Mouse (Mus musculus): ENCODE measurements around the gene Clcn3. TPM values are rescaled to one million over a fixed set of nuclear protein-coding genes. Genes with fewer than 3 reads are reported as not detected.
A peak's percentile ranks its signal among the peaks of the same experiment; 100 is the strongest.

The Clcn3 gene
- polyA plus RNA-seq, 1 experiment: 27.0 TPM

DNA sequence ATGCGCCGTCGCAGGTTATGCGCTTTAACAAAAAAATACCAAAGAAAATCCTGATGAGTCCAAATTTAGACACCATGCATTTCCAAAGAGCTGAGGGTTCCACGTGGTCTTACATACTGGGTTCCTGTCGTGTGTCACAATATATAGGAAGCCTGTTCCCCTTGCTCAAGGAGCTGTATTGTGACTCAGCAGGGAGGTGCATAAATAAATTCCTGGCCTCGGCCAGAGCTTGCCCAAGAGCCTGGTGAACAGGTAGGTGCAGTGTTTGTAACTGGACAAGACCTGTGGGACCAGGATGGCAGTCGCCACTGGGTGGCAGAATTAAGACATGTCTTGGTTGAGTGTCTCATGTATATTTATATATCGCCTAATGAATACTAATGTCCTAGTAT, 584 bp upstream of the Clcn3 start:
- WGBS: 5% methylated on average over 9 of the region's 9 CpGs
- H3K36me3 ChIP-seq (ENCODE audit: control insufficient read depth, insufficient read depth, low read length): no peaks in the 10 kb centered on the region
- peak overlapping the region; percentile 52 for H3K27ac ChIP-seq (ENCODE audit: insufficient read depth, low read depth, low read length)
- H3K4me1 ChIP-seq (ENCODE audit: control insufficient read depth, insufficient read depth, low read length): peaks cover 9% of the 10 kb centered on the region; the same call in 1 of the 2 replicates
- H3K27me3 ChIP-seq (replicated peaks; ENCODE audit: control insufficient read depth, insufficient read depth, low read length): no peaks in the 10 kb centered on the region
- DNase-seq: peak; percentile 88
- H3K4me3 ChIP-seq (ENCODE audit: insufficient read depth, low read depth, low read length): peak overlapping the region; percentile 60
- peak; percentile 71 for TF ChIP-seq CTCF (conservative IDR thresholded peaks at IDR 0.05; ENCODE audit: insufficient read depth, insufficient read length, low read depth, low read length)
- TF ChIP-seq POLR2A (IDR thresholded peaks at IDR 0.05; ENCODE audit: low read depth, low read length): no peak

- WGBS: 6% methylated on average over 1 of the region's 1 CpGs
- Histone ChIP-seq H3K27ac (ENCODE audit: insufficient read depth, low read depth, low read length) (no peak overlapping the region), H3K36me3 (ENCODE audit: control insufficient read depth, insufficient read depth, low read length) (no peaks in the 10 kb centered on the region), H3K4me3 (ENCODE audit: insufficient read depth, low read depth, low read length) (no peak overlapping the region), H3K27me3 (replicated peaks; ENCODE audit: control insufficient read depth, insufficient read depth, low read length) (no peaks in the 10 kb centered on the region), H3K4me1 (ENCODE audit: control insufficient read depth, insufficient read depth, low read length) (peaks cover 21% of the 10 kb centered on the region)
- TF ChIP-seq POLR2A (IDR thresholded peaks at IDR 0.05; ENCODE audit: low read depth, low read length): no peak
- TF ChIP-seq CTCF (conservative IDR thresholded peaks at IDR 0.05; ENCODE audit: insufficient read depth, insufficient read length, low read depth, low read length): no peak
- peak; percentile 44 for DNase-seq
Measured at GRCm38 (mm10) chr8:60981388-60981787, 1.7 kb downstream of the Clcn3 start.

DNA sequence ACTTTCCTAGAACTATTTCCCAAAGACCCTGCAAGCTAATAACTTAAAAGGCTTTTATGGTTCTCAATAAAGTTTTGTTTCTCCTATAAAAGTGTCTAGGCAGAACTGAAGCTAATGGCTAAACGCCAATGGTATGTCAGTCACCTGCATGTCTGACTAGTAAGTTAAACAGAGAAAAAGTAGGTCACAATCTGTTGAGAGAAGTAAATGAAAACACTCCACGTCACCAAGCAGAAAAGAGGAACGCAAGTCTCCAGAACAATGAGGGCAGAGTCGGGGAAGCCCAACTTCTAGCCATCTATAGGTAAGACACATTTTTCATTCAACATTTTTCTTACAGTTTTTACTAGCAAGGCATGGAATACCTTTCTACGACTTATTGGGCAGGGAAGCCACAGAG, 4.6 kb downstream of the Clcn3 start:
- TF ChIP-seq POLR2A (IDR thresholded peaks at IDR 0.05; ENCODE audit: low read depth, low read length) (no peak), CTCF (conservative IDR thresholded peaks at IDR 0.05; ENCODE audit: insufficient read depth, insufficient read length, low read depth, low read length) (no peak)
- Histone ChIP-seq H3K4me3 (ENCODE audit: insufficient read depth, low read depth, low read length) (no peak overlapping the region), H3K36me3 (ENCODE audit: control insufficient read depth, insufficient read depth, low read length) (no peaks in the 10 kb centered on the region), H3K27ac (ENCODE audit: insufficient read depth, low read depth, low read length) (no peak overlapping the region), H3K27me3 (replicated peaks; ENCODE audit: control insufficient read depth, insufficient read depth, low read length) (no peaks in the 10 kb centered on the region), H3K4me1 (ENCODE audit: control insufficient read depth, insufficient read depth, low read length) (peaks cover 22% of the 10 kb centered on the region)
- peak; percentile 33 for DNase-seq
- 38% methylated on average over 5 of the region's 5 CpGs for WGBS

DNA sequence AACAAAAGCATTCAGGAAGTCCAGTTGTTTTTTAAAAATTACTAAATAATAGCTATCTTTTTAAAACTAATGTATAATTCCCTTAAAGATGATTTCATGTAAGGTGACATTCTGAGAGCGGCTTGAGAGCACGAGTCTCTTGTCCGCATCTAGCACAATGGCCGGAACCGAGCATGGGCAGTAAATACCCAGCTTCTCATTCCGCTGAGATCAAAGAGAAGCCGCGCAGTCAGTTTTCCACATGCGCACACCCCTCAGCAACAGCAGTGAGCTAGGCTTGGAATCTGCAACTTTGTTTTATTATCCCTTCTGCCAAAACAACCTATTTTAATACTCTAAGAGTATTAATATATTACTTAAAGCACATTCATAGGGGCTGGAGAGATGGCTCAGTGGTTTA, 6.3 kb downstream of the Clcn3 start:
- Histone ChIP-seq H3K4me1 (ENCODE audit: control insufficient read depth, insufficient read depth, low read length) (peaks cover 24% of the 10 kb centered on the region), H3K27me3 (replicated peaks; ENCODE audit: control insufficient read depth, insufficient read depth, low read length) (no peaks in the 10 kb centered on the region), H3K4me3 (ENCODE audit: insufficient read depth, low read depth, low read length) (no peak overlapping the region), H3K36me3 (ENCODE audit: control insufficient read depth, insufficient read depth, low read length) (no peaks in the 10 kb centered on the region), H3K27ac (ENCODE audit: insufficient read depth, low read depth, low read length) (no peak overlapping the region)
- DNase-seq: no peak
- 75% methylated on average over 9 of the region's 9 CpGs for WGBS
- TF ChIP-seq POLR2A (IDR thresholded peaks at IDR 0.05; ENCODE audit: low read depth, low read length) (no peak), CTCF (conservative IDR thresholded peaks at IDR 0.05; ENCODE audit: insufficient read depth, insufficient read length, low read depth, low read length) (no peak)

DNA sequence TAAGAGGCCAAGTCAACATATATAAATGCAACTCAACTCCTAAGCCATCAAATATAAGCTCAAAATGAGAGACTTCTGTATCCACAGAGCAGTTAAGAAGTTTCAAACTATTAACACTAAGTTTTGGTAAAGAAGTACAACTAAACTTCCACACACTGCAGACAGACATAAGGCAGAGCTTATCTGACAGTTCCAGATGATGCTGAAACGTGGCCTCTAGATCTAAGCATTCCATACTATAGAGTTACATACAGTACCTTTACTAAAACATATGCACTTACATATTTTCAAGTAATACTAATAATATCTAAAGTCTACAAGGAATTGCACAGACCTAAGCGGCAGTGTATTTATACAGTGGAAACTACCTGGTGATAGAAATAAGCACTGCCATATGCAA, 8.3 kb downstream of the Clcn3 start:
- WGBS: 90% methylated on average over 2 of the region's 2 CpGs
- H3K36me3 ChIP-seq (ENCODE audit: control insufficient read depth, insufficient read depth, low read length): no peaks in the 10 kb centered on the region
- no peak for DNase-seq
- H3K4me1 ChIP-seq (ENCODE audit: control insufficient read depth, insufficient read depth, low read length): peaks cover 24% of the 10 kb centered on the region
- H3K27ac ChIP-seq (ENCODE audit: insufficient read depth, low read depth, low read length): no peak overlapping the region
- H3K27me3 ChIP-seq (replicated peaks; ENCODE audit: control insufficient read depth, insufficient read depth, low read length): no peaks in the 10 kb centered on the region
- TF ChIP-seq POLR2A (IDR thresholded peaks at IDR 0.05; ENCODE audit: low read depth, low read length) (no peak), CTCF (conservative IDR thresholded peaks at IDR 0.05; ENCODE audit: insufficient read depth, insufficient read length, low read depth, low read length) (no peak)
- no peak overlapping the region for H3K4me3 ChIP-seq (ENCODE audit: insufficient read depth, low read depth, low read length)

- no peaks in the 10 kb centered on the region for H3K27me3 ChIP-seq (replicated peaks; ENCODE audit: control insufficient read depth, insufficient read depth, low read length)
- H3K27ac ChIP-seq (ENCODE audit: insufficient read depth, low read depth, low read length): no peak overlapping the region
- no peak overlapping the region for H3K4me3 ChIP-seq (ENCODE audit: insufficient read depth, low read depth, low read length)
- no peak for TF ChIP-seq CTCF (conservative IDR thresholded peaks at IDR 0.05; ENCODE audit: insufficient read depth, insufficient read length, low read depth, low read length)
- TF ChIP-seq POLR2A (IDR thresholded peaks at IDR 0.05; ENCODE audit: low read depth, low read length): no peak
- H3K4me1 ChIP-seq (ENCODE audit: control insufficient read depth, insufficient read depth, low read length): peaks cover 17% of the 10 kb centered on the region
- 76% methylated on average over 2 of the region's 2 CpGs for WGBS
- no peaks in the 10 kb centered on the region for H3K36me3 ChIP-seq (ENCODE audit: control insufficient read depth, insufficient read depth, low read length)
- no peak for DNase-seq
Measured at GRCm38 (mm10) chr8:60973448-60973847, 9.7 kb downstream of the Clcn3 start.

DNA sequence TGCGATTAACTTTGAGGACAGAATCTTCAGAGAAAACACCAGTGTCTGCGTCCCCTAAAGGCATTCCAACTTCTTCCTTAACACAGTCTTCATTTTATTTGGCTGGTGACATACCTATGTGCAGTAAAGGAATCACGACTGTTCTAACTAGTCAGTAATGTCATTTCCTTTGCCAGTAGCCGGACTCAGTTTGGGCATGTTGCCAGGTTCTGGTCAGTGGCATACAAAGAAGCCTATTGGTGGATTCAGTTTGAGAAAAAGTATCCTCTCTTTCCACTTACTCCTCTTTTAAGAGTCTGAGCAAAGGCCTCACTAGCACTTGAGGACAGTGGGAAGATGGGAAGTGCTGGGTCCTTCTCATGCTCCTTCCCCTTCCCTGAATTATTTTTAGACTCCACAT, 11.3 kb downstream of the Clcn3 start:
- DNase-seq: peak; percentile 66
- peaks cover 11% of the 10 kb centered on the region for H3K4me1 ChIP-seq (ENCODE audit: control insufficient read depth, insufficient read depth, low read length)
- TF ChIP-seq POLR2A (IDR thresholded peaks at IDR 0.05; ENCODE audit: low read depth, low read length) (no peak), CTCF (conservative IDR thresholded peaks at IDR 0.05; ENCODE audit: insufficient read depth, insufficient read length, low read depth, low read length) (no peak)
- H3K27ac ChIP-seq (ENCODE audit: insufficient read depth, low read depth, low read length): no peak overlapping the region
- H3K36me3 ChIP-seq (ENCODE audit: control insufficient read depth, insufficient read depth, low read length): no peaks in the 10 kb centered on the region
- H3K27me3 ChIP-seq (replicated peaks; ENCODE audit: control insufficient read depth, insufficient read depth, low read length): no peaks in the 10 kb centered on the region
- 44% methylated on average over 4 of the region's 4 CpGs for WGBS
- H3K4me3 ChIP-seq (ENCODE audit: insufficient read depth, low read depth, low read length): no peak overlapping the region

GRCm38 (mm10) chr8:60969091-60969490, 14.0 kb downstream of the Clcn3 start:
- no peak for TF ChIP-seq CTCF (conservative IDR thresholded peaks at IDR 0.05; ENCODE audit: insufficient read depth, insufficient read length, low read depth, low read length)
- TF ChIP-seq POLR2A (IDR thresholded peaks at IDR 0.05; ENCODE audit: low read depth, low read length): no peak
- Histone ChIP-seq H3K27ac (ENCODE audit: insufficient read depth, low read depth, low read length) (no peak overlapping the region), H3K4me3 (ENCODE audit: insufficient read depth, low read depth, low read length) (no peak overlapping the region), H3K4me1 (ENCODE audit: control insufficient read depth, insufficient read depth, low read length) (peaks cover 12% of the 10 kb centered on the region), H3K36me3 (ENCODE audit: control insufficient read depth, insufficient read depth, low read length) (no peaks in the 10 kb centered on the region), H3K27me3 (replicated peaks; ENCODE audit: control insufficient read depth, insufficient read depth, low read length) (no peaks in the 10 kb centered on the region)
- 21% methylated on average over 2 of the region's 2 CpGs for WGBS
- DNase-seq: no peak
